Mouse (Mus musculus) ZHBTc4 (cell line): ENCODE results near the gene Uaca.
A peak's percentile ranks its signal among the peaks of the same experiment; 100 is the strongest.

Source experiments
- DNase-seq: peaks from one replicate; pipeline ENCODE4 v3.0.0-alpha.2; 2011; ENCODE audit warnings: low read depth, low spot score

Uaca gene

DNA sequence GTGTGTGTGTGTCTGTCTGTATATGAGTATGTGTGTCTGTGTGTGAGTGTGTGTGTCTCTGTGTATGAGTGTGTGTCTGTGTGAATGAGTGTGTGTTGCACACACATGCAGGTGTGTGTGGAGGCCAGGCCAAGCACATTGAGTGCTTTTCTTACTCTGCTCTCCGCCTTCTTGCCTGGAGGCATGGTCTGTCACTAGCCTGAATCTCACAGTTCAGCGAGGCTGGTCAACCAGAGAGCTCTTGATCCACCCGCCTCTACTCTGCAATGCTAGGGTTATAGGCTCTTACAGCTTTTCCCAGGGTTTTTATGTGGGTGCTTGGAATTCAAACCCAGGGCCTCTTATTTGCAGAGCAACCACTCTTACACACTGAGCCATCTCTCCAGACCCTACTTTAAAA lies 84.3 kb downstream of the Uaca start:
- DNase-seq, result no peak

DNA sequence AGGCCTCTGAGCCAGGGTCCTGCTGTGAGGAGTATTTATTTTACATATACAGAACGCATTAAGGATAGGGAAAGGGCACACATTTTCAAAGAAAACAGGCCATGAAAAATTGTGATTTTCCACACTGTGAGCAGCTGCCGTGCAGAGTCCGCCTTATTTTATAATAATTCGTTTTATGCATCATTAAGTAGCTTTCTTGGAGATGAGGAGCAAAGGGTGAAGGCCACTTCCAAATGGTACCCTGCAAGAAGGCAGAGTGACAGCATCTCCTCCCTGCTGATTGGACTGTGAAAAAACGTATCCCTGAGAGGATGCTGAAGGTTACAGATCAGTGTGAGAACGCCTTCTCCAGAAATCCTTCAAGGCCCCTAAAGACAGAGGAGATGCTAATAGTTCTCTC lies 90.8 kb downstream of the Uaca start:
- DNase-seq, result no peak

DNA sequence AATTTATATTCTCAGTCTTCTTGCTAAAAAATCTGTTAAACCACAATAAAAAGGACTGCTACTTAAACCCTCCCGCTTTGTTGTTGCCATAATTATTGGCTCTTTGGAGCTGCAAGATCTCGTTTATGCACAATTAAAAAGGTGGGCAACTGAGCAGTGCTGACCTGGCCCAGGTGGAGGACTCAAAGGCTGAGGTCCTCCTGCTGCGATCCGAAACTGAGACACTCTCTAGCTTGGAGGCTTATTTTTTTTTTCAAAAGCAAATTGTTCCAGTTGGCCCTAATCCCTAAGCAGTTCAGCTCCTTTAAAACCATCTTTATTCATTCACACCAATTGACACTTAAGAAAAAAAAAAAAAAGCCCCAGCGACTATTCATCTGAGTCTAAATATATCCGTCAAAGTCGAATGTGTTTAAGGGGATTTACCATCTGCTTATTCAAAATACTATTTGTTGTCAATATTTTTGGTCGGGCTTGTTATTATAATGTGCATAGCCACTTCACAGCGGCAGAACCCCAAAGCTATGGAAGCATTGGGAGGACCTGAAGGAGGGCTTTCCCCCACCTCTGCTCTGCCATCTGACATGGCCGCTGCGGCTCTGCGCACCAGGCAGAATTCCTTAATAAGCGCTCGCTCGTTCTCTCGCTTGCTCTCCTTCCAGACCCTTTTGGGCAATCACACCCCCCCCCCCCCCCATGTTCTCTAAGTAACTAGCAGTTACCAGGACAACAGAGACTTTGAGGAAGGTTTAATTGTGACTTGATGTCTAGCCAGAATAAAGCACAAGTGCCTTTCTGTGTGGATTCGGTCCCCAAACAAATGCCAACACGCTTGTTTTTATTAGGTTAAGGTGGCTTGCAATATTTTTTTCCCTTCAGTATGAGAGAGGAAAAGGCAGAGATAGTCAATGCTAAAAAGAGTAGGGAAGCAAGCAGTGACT lies 92.4 kb downstream of the Uaca start:
- DNase-seq, result no peak

DNA sequence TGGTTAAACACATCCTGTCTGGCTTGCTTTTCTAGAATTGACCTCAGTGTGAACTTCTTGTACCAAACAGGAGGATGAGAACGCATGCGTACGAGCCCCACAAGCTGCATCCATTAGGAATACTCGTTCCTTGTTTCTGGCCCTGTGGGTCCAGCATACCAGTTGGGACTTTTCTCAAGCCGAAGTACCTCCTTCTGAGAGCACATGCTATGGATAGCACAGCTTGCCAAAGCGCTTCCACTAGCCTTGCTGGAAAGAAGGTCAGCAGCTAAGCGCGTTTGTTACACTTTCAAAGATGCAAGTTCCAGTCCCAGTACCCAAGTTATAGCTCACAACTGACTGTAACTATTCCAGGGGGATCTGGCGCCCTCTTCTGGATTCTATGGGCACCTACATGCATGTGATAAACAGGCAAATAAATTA lies 93.1 kb downstream of the Uaca start:
- DNase-seq, result peak; percentile 46

DNA sequence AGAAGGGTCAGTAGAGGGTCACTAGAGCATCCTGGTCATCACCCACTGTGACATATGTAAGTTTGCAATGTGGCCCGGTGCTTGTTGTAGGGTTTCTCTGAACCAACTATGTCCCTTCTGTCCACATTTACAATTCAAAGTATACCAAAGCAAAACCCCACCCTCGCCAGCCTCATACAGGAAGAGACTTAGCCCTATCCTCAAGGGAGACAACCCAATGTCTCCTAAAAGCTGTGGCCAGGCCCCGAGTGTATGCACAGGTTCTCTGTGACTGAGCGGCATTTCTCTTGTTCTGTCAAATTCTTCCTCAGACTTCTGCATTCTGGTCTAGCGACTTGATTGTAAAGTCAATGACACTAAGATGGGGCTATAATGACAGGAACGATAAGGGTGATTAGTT lies 99.2 kb downstream of the Uaca start:
- no peak for DNase-seq

DNA sequence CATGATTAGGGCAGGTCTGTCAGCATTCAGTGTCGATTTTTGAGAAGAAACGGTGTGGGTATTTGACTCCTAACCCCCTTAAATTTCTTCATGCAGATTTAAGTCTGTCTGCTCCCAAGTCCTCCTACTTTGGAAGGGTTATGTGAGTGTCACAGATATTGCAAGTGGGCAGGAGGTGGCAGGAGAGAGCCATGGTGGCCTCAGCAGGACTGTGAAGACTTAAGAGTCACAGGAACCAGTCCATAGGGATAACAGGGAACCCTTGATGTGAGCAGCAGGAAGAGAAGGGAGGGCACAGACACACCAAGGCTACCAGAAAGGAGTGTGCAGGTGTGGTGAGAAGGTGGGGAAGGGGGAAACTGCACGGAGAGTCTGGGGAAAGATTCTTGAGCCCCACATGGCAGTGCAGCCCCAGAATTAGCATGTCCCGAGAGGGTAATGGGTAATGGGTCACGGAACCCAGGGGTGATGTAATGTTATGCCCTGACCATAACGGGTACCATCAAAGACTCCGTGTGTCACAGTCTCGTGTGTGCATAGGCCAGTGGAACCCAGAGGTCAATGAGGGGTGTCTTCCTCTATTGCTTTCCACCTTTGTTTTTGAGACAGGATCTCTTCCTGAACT lies 101.3 kb downstream of the Uaca start:
- peak; percentile 49 for DNase-seq

DNA sequence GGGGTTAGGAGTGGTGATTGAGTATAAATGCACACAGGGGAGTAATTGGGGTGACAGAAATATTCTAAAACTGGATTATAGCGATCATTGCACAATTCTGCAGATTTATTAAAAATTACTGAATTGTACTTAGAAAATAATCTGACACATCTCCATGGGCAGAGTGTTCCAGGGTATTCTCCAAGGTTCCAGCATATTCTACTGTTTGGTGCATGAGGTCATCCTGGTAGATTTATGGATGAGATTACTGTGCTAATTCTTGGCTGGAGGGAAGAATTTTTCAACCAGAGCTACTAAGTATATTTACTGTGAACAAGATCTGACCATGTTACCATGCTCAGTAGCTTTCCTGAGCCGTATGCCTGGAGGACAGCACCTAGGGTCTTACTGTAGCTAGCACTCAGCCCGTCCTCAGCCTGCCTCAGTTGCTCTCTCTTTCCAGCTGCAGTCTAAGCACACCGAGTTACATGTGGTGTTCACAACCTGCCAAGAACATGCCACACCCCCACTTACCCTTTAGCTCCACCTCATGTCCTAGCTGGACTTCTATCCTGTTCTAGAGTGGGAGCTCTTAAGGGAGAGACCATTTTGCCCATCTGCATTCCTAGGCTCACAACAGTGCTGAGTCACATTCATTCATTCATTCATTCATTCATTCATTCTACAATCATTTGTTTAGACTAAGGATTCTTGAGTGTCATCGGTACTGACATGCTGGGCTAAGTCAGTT lies 104.1 kb downstream of the Uaca start:
- no peak for DNase-seq

DNA sequence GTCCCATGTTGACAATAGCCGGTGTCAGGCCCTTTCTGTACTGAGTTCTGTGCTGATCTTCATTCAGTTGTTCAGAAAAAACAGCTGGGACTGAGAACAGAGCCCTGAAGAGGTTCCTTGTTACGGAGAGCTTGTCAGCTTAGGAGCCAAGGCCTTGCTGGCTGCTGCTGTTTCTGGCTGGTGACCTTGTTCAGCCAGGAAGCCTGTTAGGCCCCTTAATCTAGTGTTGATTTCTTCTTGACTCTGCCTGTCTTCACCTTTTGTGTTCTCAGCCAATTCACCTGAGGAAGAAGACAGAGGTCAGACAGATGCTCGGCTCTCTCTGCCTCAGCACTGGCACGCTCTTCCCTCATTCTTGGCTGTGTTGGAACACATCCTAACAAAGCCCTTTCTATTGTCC lies 104.9 kb downstream of the Uaca start:
- DNase-seq, result peak; percentile 15

DNA sequence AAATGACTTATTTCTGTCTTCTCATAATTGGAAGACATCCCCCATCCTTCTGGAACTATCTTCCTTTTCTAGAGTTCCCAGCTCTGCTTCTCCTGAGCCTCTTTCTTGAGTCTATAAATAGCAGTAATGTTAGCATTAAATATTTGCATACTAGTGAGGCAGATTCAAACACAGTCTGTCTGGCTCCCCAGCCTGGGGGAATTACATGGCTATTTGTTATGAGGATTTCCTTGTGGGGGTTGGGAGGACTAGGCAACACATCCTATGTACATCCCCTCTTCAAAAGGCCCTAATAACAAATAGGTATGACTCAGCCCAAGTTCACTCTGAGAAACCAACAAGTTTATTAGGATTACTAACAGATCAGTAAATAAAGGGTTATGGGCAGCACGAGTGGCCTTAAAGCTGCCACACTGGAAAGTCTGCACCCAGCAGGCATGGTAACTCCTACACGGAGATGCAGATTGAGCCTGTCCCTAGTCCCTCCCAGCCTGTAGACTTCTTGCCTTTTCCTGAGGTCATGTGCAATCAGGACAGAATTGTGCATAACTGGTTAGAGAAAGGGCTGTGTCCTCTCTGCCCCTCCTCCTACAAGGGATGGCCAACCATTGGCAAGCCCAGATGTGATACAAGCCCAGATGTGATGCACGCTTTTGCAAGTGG lies 105.6 kb downstream of the Uaca start:
- DNase-seq, result no peak

DNA sequence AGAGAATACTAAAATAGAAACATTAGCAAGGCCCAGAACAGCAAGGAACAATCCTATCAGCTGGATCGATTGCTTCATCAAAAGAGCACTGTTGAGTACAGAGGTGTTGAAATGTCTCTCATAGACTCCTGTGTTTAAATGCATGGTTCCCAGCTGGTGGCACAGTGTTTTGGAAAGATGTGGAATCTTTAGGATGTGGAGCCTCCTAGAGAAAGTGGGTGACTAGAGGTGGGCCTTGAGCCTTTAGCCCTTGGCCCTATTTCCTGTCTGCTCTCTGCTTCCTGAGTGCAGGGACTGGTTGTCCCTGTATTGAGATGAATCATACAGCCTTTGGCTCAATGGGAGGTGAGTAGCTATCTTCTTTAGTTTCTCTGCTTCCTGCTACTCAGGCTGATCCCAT lies 117.9 kb downstream of the Uaca start:
- DNase-seq, result no peak

DNA sequence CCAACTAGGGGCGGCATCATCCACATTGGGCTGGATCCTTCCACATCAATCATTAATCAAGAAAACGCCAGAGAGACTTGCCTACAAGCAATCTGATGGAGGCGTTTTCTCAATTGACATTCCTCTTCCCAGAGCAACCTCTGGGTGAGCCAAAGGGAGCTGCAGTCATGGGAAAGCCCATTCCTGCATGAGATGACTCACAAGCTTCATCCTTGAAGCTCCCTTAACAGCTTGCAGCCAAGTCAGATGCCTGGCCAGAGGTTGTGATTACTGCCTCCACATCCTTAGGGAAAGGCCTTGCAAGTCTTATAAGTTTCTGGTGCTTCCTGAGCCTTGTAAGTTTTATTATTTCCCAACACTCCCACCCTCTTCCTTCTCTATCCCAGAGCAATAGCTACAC lies 119.3 kb downstream of the Uaca start:
- no peak for DNase-seq

DNA sequence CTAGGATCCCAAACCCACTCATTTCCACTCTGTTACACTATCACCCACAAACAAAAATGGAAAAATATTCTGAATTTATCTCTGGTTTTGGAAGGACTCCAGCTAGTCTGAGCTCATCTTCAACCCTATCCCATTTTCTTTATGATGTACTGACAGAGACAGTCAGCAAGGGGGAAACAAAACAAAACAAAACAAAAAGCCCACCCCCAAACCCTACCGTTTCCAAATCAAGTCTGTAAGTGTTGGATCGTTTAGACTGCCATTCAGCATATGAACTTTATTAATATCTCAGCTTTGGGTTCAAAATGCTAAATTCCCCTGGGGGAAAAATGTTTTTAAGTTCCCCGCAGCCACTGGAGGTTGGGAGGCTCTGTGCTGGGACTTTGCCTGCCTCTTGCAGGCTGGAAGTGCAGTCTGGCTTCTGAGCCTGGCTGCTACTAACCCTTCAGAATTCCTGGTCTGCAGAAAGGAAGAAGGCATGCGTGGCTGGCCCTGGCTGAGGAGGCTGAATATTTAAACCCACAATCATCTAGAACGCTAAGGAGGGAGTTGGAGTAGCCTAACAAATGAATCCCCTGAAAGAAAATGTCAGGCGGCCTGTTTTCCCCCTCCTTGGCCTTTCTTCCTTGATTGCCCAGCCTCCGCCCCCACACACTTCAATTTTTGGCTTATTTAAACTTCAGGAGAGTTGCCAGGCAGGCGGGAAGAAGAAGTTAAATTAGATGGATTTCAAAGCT lies 125.8 kb downstream of the Uaca start:
- no peak for DNase-seq

DNA sequence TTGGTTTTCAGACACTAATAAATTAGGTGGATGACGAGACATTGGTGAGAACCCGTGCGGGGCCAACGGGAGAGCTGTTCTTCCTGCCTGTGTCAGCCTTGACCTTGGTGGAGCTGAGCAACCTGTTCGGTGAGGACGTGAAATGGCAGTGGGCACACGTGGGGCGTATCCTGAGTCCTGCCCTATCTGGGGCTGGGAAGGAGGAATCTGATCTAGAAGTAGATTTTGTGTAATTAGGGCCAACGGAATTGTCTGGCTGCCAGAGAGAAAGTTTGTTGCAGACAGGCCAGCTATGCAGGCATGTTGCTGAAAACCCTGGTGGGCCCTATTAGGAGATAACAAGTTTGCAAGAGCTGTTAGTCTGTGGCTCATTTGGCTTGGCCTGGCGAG lies 126.3 kb downstream of the Uaca start:
- DNase-seq, result peak; percentile 23

DNA sequence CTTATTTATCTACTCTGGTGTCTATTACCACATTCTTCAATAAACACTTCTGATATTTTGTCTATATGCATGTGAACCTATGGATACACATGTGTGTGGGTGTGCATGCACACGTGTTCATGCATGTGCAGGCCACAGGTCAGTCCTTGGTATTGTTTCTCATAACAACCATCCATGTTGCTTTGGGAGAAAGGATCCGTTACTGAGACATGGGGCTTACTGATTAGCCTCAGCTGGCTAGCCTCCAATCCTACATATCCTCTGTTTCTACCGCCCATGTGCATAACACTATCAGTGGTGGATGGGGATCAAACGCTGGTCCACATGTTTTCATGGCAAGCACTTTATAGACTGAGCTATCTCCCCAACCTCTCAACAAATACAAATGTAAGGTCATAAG lies 126.9 kb downstream of the Uaca start:
- no peak for DNase-seq

DNA sequence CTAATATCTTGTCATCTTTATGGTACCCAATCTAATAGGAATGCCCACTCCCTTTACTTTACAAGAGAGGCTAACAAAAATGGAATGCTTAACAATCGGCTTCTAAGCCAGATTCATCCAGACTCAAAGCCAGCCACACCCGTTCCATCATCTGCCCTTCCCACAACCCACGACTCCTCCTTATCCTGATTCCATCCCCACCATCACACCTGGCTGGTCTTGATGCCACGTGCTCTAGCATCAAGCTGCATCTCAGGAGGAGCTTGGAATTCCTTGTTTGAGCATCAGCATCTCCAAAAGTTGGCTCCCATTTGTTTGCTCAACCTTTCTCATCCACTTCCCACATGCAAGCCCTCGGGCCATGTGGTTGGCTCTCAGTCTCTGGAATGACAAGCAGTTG lies 127.5 kb downstream of the Uaca start:
- DNase-seq, result peak; percentile 88

DNA sequence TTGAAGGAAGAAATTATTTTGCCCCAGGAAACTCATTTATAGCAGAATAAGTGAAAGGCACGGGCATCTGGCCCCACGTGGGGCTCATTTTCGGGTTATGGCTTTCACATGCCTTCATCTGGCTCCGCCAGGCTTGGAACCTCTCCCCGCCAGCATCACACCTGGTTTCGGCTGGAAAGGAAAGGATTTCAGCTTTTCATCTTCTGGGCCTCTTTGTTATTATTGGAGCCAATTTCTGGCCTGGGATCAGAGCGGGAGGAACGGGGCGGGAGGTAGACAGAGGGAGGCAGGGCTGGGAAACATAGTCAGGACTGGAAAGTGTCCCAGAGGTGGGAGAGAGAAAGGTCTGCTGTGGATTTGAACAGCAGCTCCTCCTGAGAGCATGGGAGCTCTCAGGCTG lies 132.0 kb downstream of the Uaca start:
- DNase-seq, result no peak

DNA sequence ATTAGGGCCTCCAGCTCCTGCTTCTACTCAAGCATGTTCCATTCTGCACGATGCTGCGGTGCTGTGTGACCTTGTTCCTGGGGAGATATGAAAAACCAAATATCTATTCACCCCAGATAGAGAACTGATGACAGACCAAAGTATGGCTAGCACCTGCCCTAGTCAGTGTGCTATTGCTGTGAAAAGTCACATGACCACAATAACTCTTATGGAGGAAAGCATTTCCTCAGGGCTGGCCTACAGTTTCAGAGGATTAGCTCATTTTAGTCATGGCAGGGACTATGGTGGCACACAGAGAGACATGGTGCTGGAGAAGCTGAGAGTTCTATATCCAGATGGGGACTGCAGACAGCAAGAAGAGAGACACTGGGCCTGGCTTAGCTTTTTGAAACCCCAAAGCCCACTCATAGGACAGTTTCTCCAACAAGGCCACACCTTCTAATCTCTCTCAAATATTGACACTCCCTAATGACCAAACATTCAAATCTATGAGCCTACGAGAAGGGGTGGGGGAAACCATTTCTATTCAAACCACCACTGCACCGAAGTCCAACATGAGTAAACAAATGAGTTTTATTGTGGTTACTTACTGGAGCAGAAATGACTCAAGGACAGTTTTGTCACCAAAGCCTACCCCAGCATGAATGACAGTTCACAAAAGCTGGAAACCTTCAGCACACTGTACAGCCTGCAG lies 135.1 kb downstream of the Uaca start:
- DNase-seq, result no peak
